Mouse (Mus musculus) myocyte (in vitro differentiated cells): ENCODE results near the gene Rnf141. TPM values are rescaled to one million over a fixed set of nuclear protein-coding genes. Genes with fewer than 3 reads are reported as not detected.

Experiments used
- H3K27me3 ChIP-seq: one replicate; pipeline ENCODE4 v1.6.1; 2011; ENCODE audit not compliant: control insufficient read depth, insufficient read depth, insufficient read length
- H3K36me3 ChIP-seq: one replicate; pipeline ENCODE4 v1.6.1; 2011; ENCODE audit not compliant: control insufficient read depth, insufficient read depth
- H3K4me2 ChIP-seq: one replicate; pipeline ENCODE4 v1.6.1; 2011; ENCODE audit warnings: low read depth, control low read depth
- H3K4me3 ChIP-seq: one replicate; pipeline ENCODE4 v1.5.1; 2011; ENCODE audit warnings: mild to moderate bottlenecking, control low read depth, moderate library complexity
- H3K79me2 ChIP-seq: one replicate; pipeline ENCODE4 v1.6.1; 2011; ENCODE audit not compliant: control insufficient read depth, insufficient read depth
- H3ac ChIP-seq: one replicate; pipeline ENCODE4 v1.6.1; 2011; ENCODE audit not compliant: control insufficient read depth, insufficient read length
- CEBPB ChIP-seq: IDR thresholded peaks from 2 replicates; pipeline ENCODE4 v1.6.1; 2011; ENCODE audit warnings: mild to moderate bottlenecking, moderate library complexity; ENCODE audit not compliant: poor library complexity, insufficient read depth, severe bottlenecking
- E2F4 ChIP-seq: IDR thresholded peaks from one replicate; pipeline ENCODE4 v1.6.1; 2011; ENCODE audit warnings: mild to moderate bottlenecking, control low read depth, moderate library complexity; ENCODE audit not compliant: insufficient read depth
- MAX ChIP-seq: IDR thresholded peaks from one replicate; pipeline ENCODE4 v1.6.1; 2011; ENCODE audit warnings: low read depth, mild to moderate bottlenecking, control low read depth
- MYOD1 ChIP-seq, 3 experiments: IDR thresholded peaks; one replicate each; pipeline ENCODE4 v1.6.1; 2011; ENCODE audit warnings: control low read depth in 2 of 3, low read depth in 2 of 3, mild to moderate bottlenecking in 2 of 3, moderate library complexity in 1 of 3; ENCODE audit not compliant: insufficient read length in 2 of 3, control insufficient read depth in 1 of 3
- MYOG ChIP-seq, 3 experiments: IDR thresholded peaks; one replicate each; pipeline ENCODE4 v1.6.1; 2011; ENCODE audit warnings: control low read depth in 2 of 3, low read depth in 2 of 3, mild to moderate bottlenecking in 2 of 3; ENCODE audit not compliant: insufficient read length in 2 of 3, control insufficient read depth in 1 of 3, insufficient read depth in 1 of 3
- POLR2A ChIP-seq: IDR thresholded peaks from one replicate; pipeline ENCODE4 v1.6.1; 2011; ENCODE audit warnings: low read depth, mild to moderate bottlenecking, control low read depth, moderate library complexity; ENCODE audit not compliant: insufficient read length
- POLR2AphosphoS2 ChIP-seq: IDR thresholded peaks from one replicate; pipeline ENCODE4 v1.6.1; 2011; ENCODE audit warnings: low read depth, control low read depth; ENCODE audit not compliant: insufficient read length
- REST ChIP-seq: IDR thresholded peaks from one replicate; pipeline ENCODE4 v1.6.1; 2011; ENCODE audit warnings: mild to moderate bottlenecking, control low read depth, moderate library complexity; ENCODE audit not compliant: insufficient read depth, insufficient read length
- SRF ChIP-seq: IDR thresholded peaks from one replicate; pipeline ENCODE4 v1.6.1; 2011; ENCODE audit warnings: low read depth; ENCODE audit not compliant: control insufficient read depth, insufficient read length
- TCF12 ChIP-seq: IDR thresholded peaks from one replicate; pipeline ENCODE4 v1.6.1; 2011; ENCODE audit warnings: mild to moderate bottlenecking, control low read depth; ENCODE audit not compliant: poor library complexity, insufficient read depth, severe bottlenecking
- TCF3 ChIP-seq: IDR thresholded peaks from one replicate; pipeline ENCODE4 v1.6.1; 2011; ENCODE audit warnings: low read depth, control low read depth; ENCODE audit not compliant: insufficient read length
- USF1 ChIP-seq: IDR thresholded peaks from one replicate; pipeline ENCODE4 v1.6.1; 2011; ENCODE audit warnings: low read depth, mild to moderate bottlenecking, control low read depth, moderate library complexity
- polyA plus RNA-seq: library from polyadenylated mRNA; unstranded; fragments of >200 nt; fragmentation: generic; extraction: Trizol; gene quantifications from one replicate; pipeline ENCODE4 v1.2.1, GENCODE M21; 2012; ENCODE audit warnings: missing spikeins

Rnf141 gene
- polyA plus RNA-seq, 1 experiment: 12.3 TPM

DNA sequence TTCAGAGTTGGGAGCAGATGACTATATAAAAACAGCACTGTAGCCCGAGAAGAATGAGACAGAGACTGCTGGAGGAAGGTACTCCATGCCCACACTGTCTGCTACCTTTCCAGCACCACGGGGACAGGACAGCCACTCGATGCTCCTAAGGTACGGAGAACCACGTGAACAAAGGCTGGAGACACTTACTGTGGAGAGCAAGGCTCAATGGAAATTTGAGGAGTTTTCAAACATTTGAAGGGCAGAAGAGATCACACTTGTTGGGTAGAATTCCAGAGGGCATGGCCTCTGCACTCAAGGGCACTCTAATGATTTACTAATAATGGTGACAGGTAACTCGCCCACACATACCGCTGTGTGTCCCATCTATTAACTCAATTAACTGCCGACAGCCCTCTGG lies 21.2 kb downstream of the Rnf141 start:
- H3K4me2 ChIP-seq: peak overlapping the region; percentile 57
- H3ac ChIP-seq: no peak overlapping the region
- H3K79me2 ChIP-seq: no peaks in the 10 kb centered on the region
- H3K27me3 ChIP-seq: no peaks in the 10 kb centered on the region
- H3K4me3 ChIP-seq: no peak overlapping the region
- no peak for TF ChIP-seq REST
- TF ChIP-seq MYOG (IDR thresholded peaks at IDR 0.05; ENCODE audit: control insufficient read depth in 1 of 3, insufficient read depth in 1 of 3, insufficient read length in 2 of 3, low read depth in 2 of 3): no peak
- no peak for TF ChIP-seq TCF12
- TF ChIP-seq SRF: no peak
- TF ChIP-seq CEBPB: no peak
- TF ChIP-seq POLR2AphosphoS2: no peak
- TF ChIP-seq MYOD1 (IDR thresholded peaks at IDR 0.05; ENCODE audit: control insufficient read depth in 1 of 3, insufficient read length in 2 of 3, low read depth in 2 of 3): no peak
- TF ChIP-seq TCF3: no peak
- TF ChIP-seq POLR2A: no peak
- TF ChIP-seq E2F4: no peak
- TF ChIP-seq USF1: no peak
- TF ChIP-seq MAX: no peak
- peaks cover 5% of the 10 kb centered on the region for H3K36me3 ChIP-seq

DNA sequence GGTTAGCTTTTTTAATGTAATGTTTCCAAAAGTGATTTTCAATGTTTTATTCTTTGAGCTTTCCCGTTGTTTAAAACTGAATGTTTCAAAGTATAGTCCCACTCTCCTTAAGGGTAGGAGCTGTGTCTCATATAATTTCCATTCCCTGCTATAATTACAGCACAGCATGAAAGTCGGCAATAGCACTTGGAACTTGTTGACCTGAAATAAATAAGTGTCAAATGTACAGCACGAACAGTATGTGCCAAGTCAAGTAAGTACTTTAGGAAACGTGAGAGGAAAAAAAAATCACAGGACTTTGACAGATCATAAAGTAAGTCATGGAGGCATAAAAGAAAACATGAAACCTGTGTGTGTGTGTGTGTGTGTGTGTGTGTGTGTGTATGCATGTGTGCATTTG lies 22.2 kb downstream of the Rnf141 start:
- Histone ChIP-seq H3K79me2 (no peaks in the 10 kb centered on the region), H3ac (no peak overlapping the region), H3K4me3 (no peak overlapping the region), H3K27me3 (no peaks in the 10 kb centered on the region), H3K36me3 (peaks cover 1% of the 10 kb centered on the region), H3K4me2 (no peak overlapping the region)
- TF ChIP-seq MAX (no peak), SRF (no peak), REST (no peak), E2F4 (no peak), CEBPB (no peak), MYOG (IDR thresholded peaks at IDR 0.05; ENCODE audit: control insufficient read depth in 1 of 3, insufficient read depth in 1 of 3, insufficient read length in 2 of 3, low read depth in 2 of 3) (no peak), TCF12 (no peak), POLR2AphosphoS2 (no peak), MYOD1 (IDR thresholded peaks at IDR 0.05; ENCODE audit: control insufficient read depth in 1 of 3, insufficient read length in 2 of 3, low read depth in 2 of 3) (no peak)

DNA sequence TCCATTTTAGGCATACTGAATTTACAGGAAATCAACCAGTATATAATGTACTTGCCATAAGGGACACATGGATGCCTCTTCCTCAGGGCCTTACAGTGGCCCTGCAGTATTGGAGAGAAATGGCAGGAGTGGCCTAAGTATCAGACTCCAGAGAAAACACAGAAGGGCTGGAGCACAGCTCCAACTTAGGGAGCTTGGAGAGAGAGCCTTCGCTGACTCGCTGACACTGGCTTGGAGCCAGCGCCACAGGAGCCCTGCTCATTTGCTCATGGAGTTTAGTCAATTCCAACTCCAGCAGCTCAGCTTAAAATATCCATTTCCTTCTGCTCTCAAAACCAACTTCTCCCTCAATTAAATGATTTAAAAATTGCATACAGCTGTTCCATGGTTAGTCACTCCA lies 22.6 kb downstream of the Rnf141 start:
- Histone ChIP-seq H3K4me3 (no peak overlapping the region), H3K27me3 (no peaks in the 10 kb centered on the region), H3ac (no peak overlapping the region), H3K4me2 (peak overlapping the region; percentile 26), H3K36me3 (no peaks in the 10 kb centered on the region), H3K79me2 (no peaks in the 10 kb centered on the region)
- no peak for TF ChIP-seq E2F4
- no peak for TF ChIP-seq TCF12
- TF ChIP-seq REST: no peak
- no peak for TF ChIP-seq MAX
- TF ChIP-seq TCF3: no peak
- TF ChIP-seq SRF: no peak
- TF ChIP-seq MYOD1 (IDR thresholded peaks at IDR 0.05; ENCODE audit: control insufficient read depth in 1 of 3, insufficient read length in 2 of 3, low read depth in 2 of 3): no peak
- TF ChIP-seq CEBPB: no peak
- TF ChIP-seq POLR2A: no peak
- no peak for TF ChIP-seq USF1

DNA sequence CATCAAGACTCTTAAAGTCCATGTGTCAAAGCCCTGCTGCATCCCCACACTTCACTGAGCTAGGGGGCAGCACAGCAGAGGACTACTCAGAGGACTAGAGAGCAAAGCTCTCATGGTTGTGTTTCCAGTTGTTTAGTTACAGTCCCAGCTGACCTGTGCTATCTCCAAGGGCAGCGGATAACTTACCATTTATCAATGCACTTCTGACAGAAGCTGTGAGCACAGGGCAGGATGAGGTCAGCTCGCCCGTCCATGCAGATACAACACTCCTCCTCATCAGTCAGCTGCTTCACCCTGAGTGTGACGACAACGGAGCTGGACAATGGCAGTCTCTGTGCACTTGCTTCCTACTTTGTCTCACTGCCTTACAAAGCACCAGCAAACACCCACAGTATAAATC lies 23.2 kb downstream of the Rnf141 start:
- Histone ChIP-seq H3K4me2 (peak overlapping the region; percentile 26), H3K79me2 (no peaks in the 10 kb centered on the region), H3K4me3 (no peak overlapping the region), H3ac (no peak overlapping the region), H3K27me3 (no peaks in the 10 kb centered on the region), H3K36me3 (no peaks in the 10 kb centered on the region)
- TF ChIP-seq POLR2A (no peak), E2F4 (no peak), TCF3 (no peak), SRF (no peak), USF1 (no peak), CEBPB (no peak), TCF12 (no peak), MYOG (IDR thresholded peaks at IDR 0.05; ENCODE audit: control insufficient read depth in 1 of 3, insufficient read depth in 1 of 3, insufficient read length in 2 of 3, low read depth in 2 of 3) (no peak), MYOD1 (IDR thresholded peaks at IDR 0.05; ENCODE audit: control insufficient read depth in 1 of 3, insufficient read length in 2 of 3, low read depth in 2 of 3) (no peak), REST (no peak), POLR2AphosphoS2 (no peak), MAX (no peak)

DNA sequence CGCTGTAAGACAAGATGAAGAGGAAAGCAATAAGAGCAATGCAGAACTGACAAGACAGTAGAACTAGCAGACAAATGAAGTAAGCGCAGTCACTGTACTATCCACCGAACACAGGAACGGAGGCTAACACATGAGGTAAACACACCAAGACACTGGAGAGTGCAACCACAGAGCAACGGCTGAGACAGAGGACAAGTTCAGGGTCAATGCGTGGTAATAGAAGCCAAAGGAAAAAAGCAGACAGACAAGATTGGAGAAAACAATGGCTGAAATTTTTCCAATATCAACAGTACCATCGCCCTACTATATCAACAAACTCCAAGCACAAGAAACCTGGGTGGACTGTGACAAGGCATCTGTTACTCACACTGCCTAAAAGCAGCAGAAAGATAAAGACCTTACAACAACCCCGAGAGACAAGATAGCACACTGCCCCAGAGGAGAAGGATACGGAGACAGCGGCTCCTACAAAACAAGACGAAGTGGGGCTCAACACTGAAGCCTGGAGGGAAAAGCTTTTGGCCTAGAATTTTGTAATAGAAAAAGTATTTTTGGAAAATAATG lies 25.4 kb downstream of the Rnf141 start:
- TF ChIP-seq MAX (no peak), MYOG (IDR thresholded peaks at IDR 0.05; ENCODE audit: control insufficient read depth in 1 of 3, insufficient read depth in 1 of 3, insufficient read length in 2 of 3, low read depth in 2 of 3) (no peak), TCF3 (no peak), REST (no peak), POLR2A (no peak), SRF (no peak), MYOD1 (IDR thresholded peaks at IDR 0.05; ENCODE audit: control insufficient read depth in 1 of 3, insufficient read length in 2 of 3, low read depth in 2 of 3) (no peak), USF1 (no peak), E2F4 (no peak)
- H3ac ChIP-seq: no peak overlapping the region
- H3K4me3 ChIP-seq: no peak overlapping the region
- no peak overlapping the region for H3K4me2 ChIP-seq
- no peaks in the 10 kb centered on the region for H3K79me2 ChIP-seq
- no peaks in the 10 kb centered on the region for H3K27me3 ChIP-seq
- H3K36me3 ChIP-seq: no peaks in the 10 kb centered on the region
